ENCODE assay signal across 8 mouse cellular contexts in the genomic region with DNA sequence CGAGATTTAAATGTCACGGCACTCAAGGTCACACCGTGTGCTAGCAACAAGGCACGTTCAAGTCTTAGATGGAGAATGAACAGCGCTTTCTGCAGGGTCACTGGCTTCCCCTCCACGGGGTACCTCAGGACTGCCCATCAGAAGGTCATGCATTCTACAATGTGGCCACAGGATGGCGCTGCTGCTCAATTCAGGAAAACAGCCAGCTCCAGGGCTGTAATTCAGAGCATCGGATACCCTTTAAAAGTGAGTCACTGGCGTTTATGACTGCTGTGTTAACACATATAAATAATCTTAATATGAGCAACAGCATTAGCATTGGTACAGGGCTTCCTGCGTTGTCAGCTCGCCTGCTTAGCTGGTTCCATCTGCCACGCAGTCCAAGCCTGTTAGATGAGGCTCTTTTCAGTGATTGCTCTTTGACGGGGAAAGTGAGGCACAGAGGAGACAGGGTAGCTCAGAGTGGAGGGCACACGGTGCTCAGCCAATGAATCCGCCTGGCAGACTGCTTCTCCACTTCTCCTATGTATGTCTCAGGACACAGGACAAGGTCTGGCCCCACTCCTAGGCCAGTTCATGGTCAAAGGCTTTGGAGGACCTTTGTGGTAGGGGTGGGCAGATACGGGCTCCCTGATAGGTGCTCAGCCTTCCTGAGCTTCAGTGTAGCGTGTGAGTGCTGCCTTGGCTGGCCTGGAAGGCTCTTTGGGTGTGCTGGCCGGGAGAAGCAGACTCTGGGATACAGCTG. TPM values are rescaled to one million over a fixed set of nuclear protein-coding genes. Genes with fewer than 3 reads are reported as not detected.
A peak's percentile ranks its signal among the peaks of the same experiment; 100 is the strongest.
DNase-seq lines count a peak whose midpoint lies in the region; ATAC-seq and TF ChIP-seq lines count a peak whose summit lies in the region.

No protein-coding gene starts in this region.

- no peaks in the 10 kb centered on the region for H3K9me3 ChIP-seq in hindbrain, embryonic 14.5 days (ENCODE audit: control insufficient read depth, low read length)

- ATAC-seq in hindbrain, embryonic 14.5 days (ENCODE audit: low FRiP score) = no peak; the same call in 1 of the 2 replicates

- H3K27ac ChIP-seq in hindbrain, embryonic 14.5 days = no peak overlapping the region
- H3K27ac ChIP-seq in liver, adult 2 months (replicated peaks; ENCODE audit: insufficient read depth, low read depth, low read length) = no peak overlapping the region
- no peak overlapping the region for H3K27ac ChIP-seq in olfactory bulb, adult 2 months (ENCODE audit: insufficient read depth, low read depth, low read length)

- H3K9ac ChIP-seq in hindbrain, embryonic 14.5 days = no peak overlapping the region
- H3K9ac ChIP-seq in liver, adult 2 months (ENCODE audit: low read depth, low read length) = no peak overlapping the region

- WGBS in hindbrain, embryonic 14.5 days = 27% methylated on average over 18 of the region's 18 CpGs
- WGBS in liver, adult 2 months = 34% methylated on average over 18 of the region's 18 CpGs
- 21% methylated on average over 18 of the region's 18 CpGs for WGBS in olfactory bulb, adult 2 months

- H3K4me3 ChIP-seq in hindbrain, embryonic 14.5 days (replicated peaks; ENCODE audit: low read length) = no peak overlapping the region
- H3K4me3 ChIP-seq in liver, adult 2 months (ENCODE audit: insufficient read depth, low read depth, low read length) = no peak overlapping the region
- no peak overlapping the region for H3K4me3 ChIP-seq in olfactory bulb, adult 2 months (ENCODE audit: insufficient read depth, low read depth, low read length)

- H3K4me2 ChIP-seq in hindbrain, embryonic 14.5 days (replicated peaks) = no peak overlapping the region

- no peaks in the 10 kb centered on the region for H3K4me1 ChIP-seq in hindbrain, embryonic 14.5 days (replicated peaks; ENCODE audit: control insufficient read depth, insufficient read depth, low read length)
- H3K4me1 ChIP-seq in liver, adult 2 months (ENCODE audit: control insufficient read depth, insufficient read depth, low read length) = no peaks in the 10 kb centered on the region
- peaks cover 14% of the 10 kb centered on the region for H3K4me1 ChIP-seq in olfactory bulb, adult 2 months (ENCODE audit: control insufficient read depth, insufficient read depth, low read length)

- DNase-seq in urinary bladder, adult 2 months (ENCODE audit: low spot score) = peak; percentile 31
- no peak for DNase-seq in urinary bladder, postnatal 10 days (ENCODE audit: low spot score)
- peak; percentile 82 to 86 for DNase-seq in adrenal gland, postnatal 36 days
- peak; percentile 67 for DNase-seq in embryo, embryonic 9.5 days (ENCODE audit: extremely low spot score)
- DNase-seq in hindbrain, embryonic 14.5 days (ENCODE audit: low spot score) = peak; percentile 88
- no peak for DNase-seq in liver, adult 2 months (ENCODE audit: extremely low read depth, low read depth, low spot score)
- DNase-seq in yolk sac, embryonic 10.5 days (ENCODE audit: low spot score) = peak; percentile 14

- H3K27me3 ChIP-seq in hindbrain, embryonic 14.5 days (ENCODE audit: control insufficient read depth, insufficient read depth, low read length) = no peaks in the 10 kb centered on the region
- H3K27me3 ChIP-seq in liver, adult 2 months (ENCODE audit: control insufficient read depth, insufficient read depth, low read length) = no peaks in the 10 kb centered on the region

- TF ChIP-seq CTCF in liver, adult 2 months (IDR thresholded peaks at IDR 0.05; ENCODE audit: low read depth, low read length) = peak; percentile 78
- peak; percentile 64 for TF ChIP-seq CTCF in olfactory bulb, adult 2 months (IDR thresholded peaks at IDR 0.05; ENCODE audit: insufficient read depth, low read depth, low read length)

- no peaks in the 10 kb centered on the region for H3K79me2 ChIP-seq in liver, adult 2 months (ENCODE audit: control insufficient read depth, insufficient read depth, low read length)

- no peaks in the 10 kb centered on the region for H3K36me3 ChIP-seq in hindbrain, embryonic 14.5 days (replicated peaks; ENCODE audit: control insufficient read depth, insufficient read depth)
- H3K36me3 ChIP-seq in liver, adult 2 months (ENCODE audit: control insufficient read depth, insufficient read depth, low read length) = no peaks in the 10 kb centered on the region

- TF ChIP-seq POLR2A in liver, adult 2 months (IDR thresholded peaks at IDR 0.05; ENCODE audit: extremely low read depth, insufficient read depth, low read length) = no peak
- TF ChIP-seq POLR2A in olfactory bulb, adult 2 months (IDR thresholded peaks at IDR 0.05; ENCODE audit: insufficient read depth, low read depth, low read length) = no peak

RNA-seq across cellular contexts. Expression of a gene that starts 11.8 kb away (rescaled TPM):
- 122 TPM in 2 replicates for polyA plus RNA-seq in urinary bladder, adult 2 months (2012; rRNA removed)
- 100 to 1,000 TPM; 151 to 167 TPM for total RNA-seq in adrenal gland, postnatal 36 days (2021)
- polyA plus RNA-seq in hindbrain, embryonic 14.5 days (2014; fragmentation: Nextera tagmentation; extraction: Ambion mirVana) = 167 and 177 TPM in 2 replicates
- total RNA-seq in liver, adult 2 months (2014; rRNA removed) = 57.3 and 61.3 TPM in 2 replicates
- polyA plus RNA-seq in liver, adult 2 months (2012; rRNA removed) = 92.9 and 115 TPM in 2 replicates
- not detected in 2 replicates for polyA plus RNA-seq in olfactory bulb, adult 2 months (2012; ENCODE audit: insufficient read depth, insufficient read length, low replicate concordance, missing spikeins)

RNA-seq across cellular contexts. Expression of a gene that starts 25.8 kb away (rescaled TPM):
- polyA plus RNA-seq in urinary bladder, adult 2 months (2012; rRNA removed) = 5.2 and 5.5 TPM in 2 replicates
- total RNA-seq in adrenal gland, postnatal 36 days (2021) = 1 to 10 TPM; 2.7 TPM
- 10.7 and 10.8 TPM in 2 replicates for polyA plus RNA-seq in hindbrain, embryonic 14.5 days (2014; fragmentation: Nextera tagmentation; extraction: Ambion mirVana)
- total RNA-seq in liver, adult 2 months (2014; rRNA removed) = 0.13 and 0.18 TPM in 2 replicates
- 0.16 and 0.18 TPM in 2 replicates for polyA plus RNA-seq in liver, adult 2 months (2012; rRNA removed)
- polyA plus RNA-seq in olfactory bulb, adult 2 months (2012; ENCODE audit: insufficient read depth, insufficient read length, low replicate concordance, missing spikeins) = not detected in 2 replicates

RNA-seq across cellular contexts. Expression of a gene that starts 53.6 kb away (rescaled TPM):
- polyA plus RNA-seq in urinary bladder, adult 2 months (2012; rRNA removed) = 147 and 157 TPM in 2 replicates
- total RNA-seq in adrenal gland, postnatal 36 days (2021) = 100 to 1,000 TPM; 563 to 586 TPM
- polyA plus RNA-seq in hindbrain, embryonic 14.5 days (2014; fragmentation: Nextera tagmentation; extraction: Ambion mirVana) = 207 and 216 TPM in 2 replicates
- 85.3 and 96.1 TPM in 2 replicates for total RNA-seq in liver, adult 2 months (2014; rRNA removed)
- 441 and 448 TPM in 2 replicates for polyA plus RNA-seq in liver, adult 2 months (2012; rRNA removed)
- polyA plus RNA-seq in olfactory bulb, adult 2 months (2012; ENCODE audit: insufficient read depth, insufficient read length, low replicate concordance, missing spikeins) = not detected in 2 replicates

Comparison
In these comparisons a context has a peak if more than half of its experiments do, and no peak if none do; other contexts are left out.
1. DNase-seq: peak in urinary bladder, adult 2 months (single experiment), adrenal gland, postnatal 36 days (2 of 2), embryo, embryonic 9.5 days (single experiment), hindbrain, embryonic 14.5 days (single experiment) and yolk sac, embryonic 10.5 days (single experiment); none in urinary bladder, postnatal 10 days (single experiment) and liver, adult 2 months (single experiment).